Mouse (Mus musculus) small intestine, adult 2 months (tissue): ENCODE data around the gene Mlc1. TPM values are rescaled to one million over a fixed set of nuclear protein-coding genes. Genes with fewer than 3 reads are reported as not detected.

Experiments used
- H3K27ac ChIP-seq: fragments of 200-500 bp; 2 replicates; pipeline ENCODE4 v1.5.1; 2012; ENCODE audit warnings: low read depth, low read length, control low read depth, inconsistent platforms; ENCODE audit not compliant: insufficient read depth
- H3K27me3 ChIP-seq: fragments of 200-500 bp; 2 replicates; pipeline ENCODE4 v1.6.1; 2012; ENCODE audit warnings: mild to moderate bottlenecking, moderate library complexity, low read length, inconsistent platforms; ENCODE audit not compliant: control insufficient read depth, insufficient read depth
- H3K36me3 ChIP-seq: fragments of 200-500 bp; 2 replicates; pipeline ENCODE4 v1.6.1; 2012; ENCODE audit warnings: mild to moderate bottlenecking, low read length, control low read depth, inconsistent platforms; ENCODE audit not compliant: control insufficient read depth, insufficient read depth
- H3K4me1 ChIP-seq: fragments of 200-500 bp; 2 replicates; pipeline ENCODE4 v1.6.1; 2012; ENCODE audit warnings: low read length, inconsistent platforms, mixed read lengths; ENCODE audit not compliant: control insufficient read depth, insufficient read depth, insufficient read length
- H3K4me3 ChIP-seq: fragments of 200-500 bp; 2 replicates; pipeline ENCODE4 v1.5.1; 2012; ENCODE audit warnings: low read depth, mild to moderate bottlenecking, control low read depth, inconsistent platforms, low read length, moderate library complexity
- CTCF ChIP-seq: fragments of 200-500 bp; IDR thresholded peaks from 2 replicates; pipeline ENCODE4 v1.5.1; 2012; ENCODE audit warnings: low read depth, mild to moderate bottlenecking, control low read depth, inconsistent platforms, low read length, moderate library complexity, mixed read lengths; ENCODE audit not compliant: insufficient replicate concordance, insufficient read length; ENCODE audit errors: extremely low read depth
- POLR2A ChIP-seq: fragments of 200-500 bp; IDR thresholded peaks from 2 replicates; pipeline ENCODE4 v1.6.1; 2012; ENCODE audit warnings: low read depth, mild to moderate bottlenecking, control low read depth, inconsistent platforms, low read length, moderate library complexity
- WGBS: fragments of 180-500 bp; shearing (Covaris S2); methylation state at CpG from one replicate; pipeline ENCODE4 v1.1.7; 2018; 5-methylcytosine and 5-hydroxymethylcytosine counted together
- polyA plus RNA-seq: library from polyadenylated mRNA; depleted of rRNA; stranded (reverse); fragments of >200 nt; gene quantifications from 2 replicates; pipeline ENCODE4 v1.2.3, GENCODE M21; 2012

Gene Mlc1
- polyA plus RNA-seq, 1 experiment = 0.08 TPM

DNA sequence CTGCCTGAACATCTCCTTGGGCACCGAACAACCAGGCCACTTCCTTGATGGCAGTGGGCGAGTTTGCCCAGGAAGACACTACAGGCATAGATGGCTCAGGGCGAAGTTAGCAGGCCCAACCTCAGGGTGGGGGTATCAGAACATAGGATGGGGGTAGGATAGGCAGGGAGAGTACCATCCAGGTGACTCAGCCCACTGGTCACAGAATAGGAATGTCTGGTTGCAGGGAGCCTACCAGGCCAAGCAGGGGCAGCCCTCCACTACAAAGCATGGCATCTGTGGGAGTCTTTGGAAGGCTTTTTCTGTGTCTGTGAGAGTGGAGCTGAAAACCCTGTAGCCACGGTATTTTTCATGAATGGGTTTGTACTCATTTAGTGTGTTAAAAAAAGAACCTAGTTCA, 21.3 kb downstream of the Mlc1 start:
- WGBS = 75% methylated on average over 4 of the region's 4 CpGs
- H3K4me1 ChIP-seq = peaks cover 6% of the 10 kb centered on the region
- peaks cover 18% of the 10 kb centered on the region for H3K27me3 ChIP-seq
- no peak for TF ChIP-seq POLR2A
- no peak overlapping the region for H3K27ac ChIP-seq
- H3K36me3 ChIP-seq = no peaks in the 10 kb centered on the region
- H3K4me3 ChIP-seq = no peak overlapping the region

DNA sequence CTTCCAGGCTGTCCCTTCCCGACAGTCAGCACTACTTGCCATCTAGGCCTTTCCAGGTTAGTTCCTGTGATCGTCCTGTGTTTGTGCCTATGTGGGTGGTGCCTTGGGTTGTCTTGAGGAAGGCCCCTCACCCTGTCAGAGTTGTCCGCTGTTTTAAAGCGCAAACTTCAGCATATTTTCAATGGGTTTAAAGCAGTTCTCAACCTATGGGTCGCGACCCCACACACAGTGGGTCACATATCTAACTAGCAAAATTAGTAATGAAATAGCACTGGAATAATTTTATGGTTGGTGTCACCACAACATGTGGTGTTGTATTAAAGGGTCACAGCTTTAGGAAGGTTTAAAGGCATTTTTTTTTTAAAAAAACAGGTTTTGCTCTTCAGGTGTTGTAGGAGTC, 23.5 kb downstream of the Mlc1 start:
- Histone ChIP-seq H3K4me3 (no peak overlapping the region), H3K27me3 (peaks cover 18% of the 10 kb centered on the region), H3K4me1 (peaks cover 6% of the 10 kb centered on the region), H3K27ac (no peak overlapping the region), H3K36me3 (no peaks in the 10 kb centered on the region)
- TF ChIP-seq CTCF (no peak), POLR2A (no peak)
- 80% methylated on average over 6 of the region's 6 CpGs for WGBS

DNA sequence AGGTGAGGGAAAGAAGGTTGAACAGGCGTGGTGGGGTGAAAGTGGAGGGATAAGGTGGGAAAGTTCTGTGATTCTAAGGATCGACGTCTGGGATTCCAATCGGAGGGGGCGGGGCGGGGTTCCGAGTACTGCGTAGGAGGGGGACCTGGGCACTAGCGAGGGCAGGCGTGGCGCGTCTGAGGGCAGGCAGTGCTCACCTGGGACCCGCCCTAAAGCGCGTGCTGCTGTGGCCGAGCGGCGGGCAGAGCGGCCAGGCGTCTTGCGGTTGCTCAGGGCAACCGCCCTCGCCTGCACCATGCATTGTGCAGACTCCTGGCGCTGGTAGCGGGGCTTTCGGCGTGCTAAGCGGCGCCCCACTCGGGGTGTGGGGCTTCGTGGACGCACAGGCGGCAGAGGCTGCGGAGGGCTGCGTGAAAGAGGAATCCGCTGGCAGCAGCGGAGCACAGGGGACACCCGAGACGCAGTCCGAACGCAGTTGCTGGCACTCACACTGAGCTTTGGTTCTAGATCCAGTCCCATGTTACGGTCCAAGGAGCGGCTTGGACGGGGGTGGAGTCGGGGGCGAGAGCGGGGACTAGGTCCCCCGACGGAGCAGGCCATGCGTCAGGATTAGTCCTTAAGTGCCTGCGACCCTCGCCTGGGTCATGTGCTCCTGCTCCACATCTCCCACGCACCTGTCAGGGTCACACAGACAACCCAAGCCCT, 24.3 kb downstream of the Mlc1 start, which contains the start of gene Ttll8:
TSS of gene Ttll8 (minus strand) at position 51 of the 705 bp plus-strand sequence.
- no peak within 1 kb of the TSS for H3K27ac ChIP-seq
- H3K4me3 ChIP-seq = peak within 1 kb of the TSS; percentile 43
- peaks cover 6% of the 10 kb centered on the region for H3K4me1 ChIP-seq
- no peak for TF ChIP-seq POLR2A
- TF ChIP-seq CTCF = no peak
- no peaks in the 10 kb centered on the region for H3K36me3 ChIP-seq
- H3K27me3 ChIP-seq = peaks cover 18% of the 10 kb centered on the region
- WGBS = 5% methylated on average over 53 of the region's 53 CpGs

DNA sequence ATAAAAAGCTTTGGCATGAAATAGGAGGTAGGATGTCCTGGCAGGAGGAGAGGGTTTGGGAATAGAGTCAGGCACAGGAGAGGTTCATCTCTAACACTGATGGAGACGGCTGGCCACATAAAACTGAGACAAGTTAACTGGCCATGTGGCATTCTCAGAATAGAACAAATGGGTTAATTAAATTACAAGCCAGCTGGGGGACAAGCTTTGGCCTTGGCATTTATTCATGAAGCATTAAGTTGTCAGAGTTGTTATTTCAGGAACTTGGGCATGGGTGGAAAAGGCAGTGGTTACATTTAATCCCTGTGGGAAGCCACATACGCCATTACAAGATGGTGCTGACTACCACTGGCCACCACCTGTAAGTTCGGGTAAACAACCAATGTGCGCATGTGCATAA, 27.6 kb downstream of the Mlc1 start:
- Histone ChIP-seq H3K27ac (no peak overlapping the region), H3K4me1 (peaks cover 6% of the 10 kb centered on the region), H3K4me3 (no peak overlapping the region), H3K36me3 (no peaks in the 10 kb centered on the region), H3K27me3 (peaks cover 18% of the 10 kb centered on the region)
- TF ChIP-seq CTCF = no peak
- no peak for TF ChIP-seq POLR2A
- 86% methylated on average over 4 of the region's 4 CpGs for WGBS

DNA sequence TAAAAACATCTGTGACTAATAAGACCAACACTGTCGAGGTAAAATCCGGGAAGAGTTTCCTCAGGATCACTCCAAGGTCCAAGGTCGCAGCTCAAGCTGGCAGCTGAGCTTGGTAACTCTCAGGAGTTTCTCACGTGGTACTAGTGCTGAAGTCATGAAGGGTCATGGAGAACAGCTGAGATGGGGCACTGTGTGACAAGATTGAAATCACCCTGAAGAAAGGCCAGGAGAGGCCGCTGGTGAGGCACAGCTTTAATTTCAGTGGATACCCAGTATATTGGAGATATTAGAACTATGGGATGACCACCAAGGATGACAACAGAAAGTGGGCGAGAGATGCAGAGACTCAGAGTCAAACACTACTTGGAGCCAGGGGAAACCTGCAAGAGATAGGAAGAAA, 32.0 kb downstream of the Mlc1 start:
- no peaks in the 10 kb centered on the region for H3K4me1 ChIP-seq
- TF ChIP-seq POLR2A (no peak), CTCF (no peak)
- 30% methylated on average over 6 of the region's 6 CpGs for WGBS

DNA sequence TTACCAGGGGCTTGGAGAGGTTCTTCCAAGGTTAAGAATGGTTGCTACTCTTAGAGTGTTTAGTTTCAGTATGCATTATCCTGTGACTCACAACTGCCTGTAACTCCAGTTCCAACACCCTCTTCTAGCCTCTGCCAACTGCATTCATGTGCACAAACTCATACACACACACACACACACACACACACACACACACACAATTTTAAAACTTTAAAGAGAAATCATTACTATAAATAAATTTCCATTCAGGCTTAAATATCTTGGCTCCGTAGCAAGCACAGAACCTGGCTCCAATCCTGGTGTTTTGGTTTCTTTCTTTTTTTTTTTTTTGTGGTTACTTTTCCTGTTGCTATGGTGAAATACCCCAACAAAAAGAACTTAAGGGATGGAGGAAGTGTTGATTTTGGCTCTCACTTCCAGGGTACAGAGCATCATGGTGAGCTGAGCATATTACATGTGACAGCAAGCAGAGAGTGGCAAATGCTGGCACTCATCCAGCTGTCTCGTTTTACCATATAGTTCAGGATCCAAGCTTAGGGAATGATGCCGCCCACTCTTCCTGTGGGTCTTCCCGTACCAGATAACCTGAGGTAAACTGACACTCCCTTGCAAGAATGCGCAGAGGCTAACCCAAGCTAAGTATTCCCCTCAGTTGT, 34.8 kb downstream of the Mlc1 start:
- TF ChIP-seq POLR2A (no peak), CTCF (no peak)
- H3K27ac ChIP-seq = no peak overlapping the region
- no peaks in the 10 kb centered on the region for H3K4me1 ChIP-seq
- no peak overlapping the region for H3K4me3 ChIP-seq
- no peaks in the 10 kb centered on the region for H3K36me3 ChIP-seq
- 64% methylated on average over 5 of the region's 5 CpGs for WGBS
- no peaks in the 10 kb centered on the region for H3K27me3 ChIP-seq

More for the DNA sequence above, 32.0 kb downstream of the Mlc1 start:
- Histone ChIP-seq H3K27me3 (no peaks in the 10 kb centered on the region), H3K4me3 (no peak overlapping the region), H3K27ac (no peak overlapping the region), H3K36me3 (no peaks in the 10 kb centered on the region)

DNA sequence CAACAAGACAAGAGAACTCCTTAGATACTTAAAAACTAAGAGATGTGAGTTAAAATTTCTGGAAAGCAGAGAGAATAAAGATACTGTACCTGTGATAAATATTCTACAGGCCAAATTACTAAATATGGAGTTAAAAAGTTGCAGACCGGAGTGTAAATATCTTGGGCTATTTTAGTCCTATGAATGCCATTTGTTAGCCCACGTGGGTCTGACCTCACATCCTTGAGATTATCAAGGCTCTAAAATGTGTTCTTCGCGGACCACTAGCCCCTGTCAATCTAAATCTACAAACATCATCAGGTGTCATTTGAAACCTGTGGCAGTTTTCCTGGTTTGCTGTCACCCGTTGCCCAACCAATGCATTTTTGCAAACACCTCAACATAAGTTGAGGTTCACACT, 36.0 kb downstream of the Mlc1 start:
- 66% methylated on average over 5 of the region's 5 CpGs for WGBS
- Histone ChIP-seq H3K36me3 (no peaks in the 10 kb centered on the region), H3K27me3 (no peaks in the 10 kb centered on the region), H3K4me1 (no peaks in the 10 kb centered on the region), H3K4me3 (no peak overlapping the region), H3K27ac (no peak overlapping the region)
- TF ChIP-seq POLR2A = no peak
- TF ChIP-seq CTCF = no peak
